Mouse (Mus musculus) midbrain, embryonic 16.5 days (tissue): ENCODE results near the gene Slamf9. TPM values are rescaled to one million over a fixed set of nuclear protein-coding genes. Genes with fewer than 3 reads are reported as not detected.

ENCODE experiments used
- ATAC-seq: fragments of 200-750 bp; cut with Nextera tagmentation; 2 replicates; pipeline ENCODE4 v1.8.0; 2017; ENCODE audit warnings: moderate TSS enrichment
- H3K27ac ChIP-seq: fragments of 300-500 bp; sonication (generic); 2 replicates; pipeline ENCODE4 v1.5.1; 2014; ENCODE audit warnings: mild to moderate bottlenecking, low read length, mixed read lengths
- H3K27me3 ChIP-seq: fragments of 300-500 bp; sonication (generic); 2 replicates; pipeline ENCODE4 v1.6.1; 2014; ENCODE audit warnings: low read depth, low read length, mixed read lengths; ENCODE audit not compliant: control insufficient read depth, insufficient read depth
- H3K36me3 ChIP-seq: fragments of 300-500 bp; sonication (generic); 2 replicates; pipeline ENCODE4 v1.6.1; 2014; ENCODE audit warnings: mild to moderate bottlenecking, low read length, moderate library complexity, mixed read lengths; ENCODE audit not compliant: control insufficient read depth, insufficient read depth
- H3K4me1 ChIP-seq: fragments of 300-500 bp; sonication (generic); 2 replicates; pipeline ENCODE4 v1.6.1; 2014; ENCODE audit warnings: mild to moderate bottlenecking, low read length, mixed read lengths; ENCODE audit not compliant: control insufficient read depth, insufficient read depth
- H3K4me2 ChIP-seq: fragments of 300-500 bp; sonication (generic); 2 replicates; pipeline ENCODE4 v1.6.1; 2014; ENCODE audit warnings: mild to moderate bottlenecking, low read length, mixed read lengths
- H3K4me3 ChIP-seq: fragments of 300-500 bp; sonication (generic); 2 replicates; pipeline ENCODE4 v1.5.1; 2014; ENCODE audit warnings: low read depth, mild to moderate bottlenecking, low read length, moderate library complexity, mixed read lengths
- H3K9ac ChIP-seq: fragments of 300-500 bp; sonication (generic); 2 replicates; pipeline ENCODE4 v1.6.1; 2014; ENCODE audit warnings: low read depth, low read length, mixed read lengths
- H3K9me3 ChIP-seq: fragments of 300-500 bp; sonication (generic); replicated peaks from 2 replicates; pipeline ENCODE4 v1.6.1; 2014; ENCODE audit warnings: mild to moderate bottlenecking, low read length, mixed read lengths; ENCODE audit not compliant: control insufficient read depth, poor library complexity, severe bottlenecking
- whole genome bisulfite sequencing: fragments of 180-500 bp; shearing (Covaris S2); extraction: QIAGEN DNeasy Blood & Tissue Kit; methylation state at CpG from one replicate; pipeline ENCODE4 v1.1.7; 2014; 5-methylcytosine and 5-hydroxymethylcytosine counted together
- polyA plus RNA-seq: library from polyadenylated mRNA; unstranded; fragments of >200 nt; fragmentation: Nextera tagmentation; extraction: Ambion mirVana; gene quantifications from 2 replicates; pipeline ENCODE4 v1.2.1, GENCODE M21; 2015

The Slamf9 gene
- 0.23 and 0.37 TPM in 2 replicates for polyA plus RNA-seq

DNA sequence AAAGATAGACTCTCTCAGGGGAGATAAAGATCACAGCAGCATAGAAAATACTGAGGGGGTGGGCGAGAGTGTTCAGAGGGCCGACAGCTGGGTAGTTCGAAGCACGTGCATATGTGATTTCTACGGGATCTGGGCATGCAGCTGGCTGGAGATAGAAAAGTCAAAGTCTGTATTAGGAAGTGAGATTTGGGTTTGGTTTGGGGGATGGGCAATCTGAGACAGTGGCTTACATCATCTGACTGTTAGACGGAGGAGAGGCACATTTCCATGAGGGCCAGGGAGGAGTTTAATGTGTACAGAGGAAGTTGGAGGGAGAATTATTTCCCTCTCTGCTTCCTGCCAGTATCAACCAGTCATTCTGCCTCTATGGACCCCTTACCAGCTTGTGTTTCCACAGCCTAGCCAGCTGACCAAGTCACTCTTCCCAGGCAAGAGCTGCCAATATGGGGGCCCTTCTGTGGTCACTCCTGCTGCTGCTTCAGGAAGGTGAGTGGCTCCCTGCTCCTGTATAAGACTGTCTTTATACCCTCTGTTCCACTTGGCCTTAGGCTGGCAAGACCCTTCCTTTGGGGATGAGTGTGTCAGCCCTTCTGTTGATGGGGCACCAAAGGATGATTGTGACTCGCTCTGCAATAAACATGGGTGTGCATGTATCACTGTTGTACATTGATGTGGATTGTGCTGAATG lies at the start of gene Slamf9:
Gene Slamf9, plus strand, starts transcription at position 305 of the 688 bp plus-strand sequence.
- Histone ChIP-seq H3K4me1 (no peaks in the 10 kb centered on the region), H3K4me3 (no peak within 1 kb of the TSS), H3K9me3 (no peaks in the 10 kb centered on the region), H3K4me2 (no peak within 1 kb of the TSS), H3K27me3 (no peaks in the 10 kb centered on the region), H3K9ac (no peak within 1 kb of the TSS), H3K27ac (no peak within 1 kb of the TSS), H3K36me3 (no peaks in the 10 kb centered on the region)
- 73% methylated on average over 7 of the region's 7 CpGs for WGBS
- ATAC-seq, result no peak

DNA sequence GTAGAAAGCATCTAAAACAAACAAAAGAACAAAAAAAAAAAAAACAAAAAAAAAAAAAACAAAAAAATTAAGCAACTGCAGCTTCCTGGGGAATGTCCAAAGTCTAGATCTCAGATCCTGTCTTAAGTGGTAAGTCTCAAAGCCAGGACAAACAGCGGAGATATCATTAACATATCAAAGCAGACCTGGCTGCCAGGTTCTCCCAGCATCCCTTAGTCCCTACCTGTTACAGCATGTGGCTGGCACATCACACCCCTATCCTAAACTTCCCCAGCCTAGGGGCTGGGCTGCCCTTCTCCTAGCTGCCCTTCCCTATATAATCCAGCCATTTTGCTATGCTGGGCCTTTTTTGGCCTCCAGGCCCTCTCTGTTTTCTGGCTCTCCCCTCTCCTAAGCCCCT lies 48.7 kb upstream of the Slamf9 start:
- H3K4me2 ChIP-seq, result no peak overlapping the region
- H3K9me3 ChIP-seq, result no peaks in the 10 kb centered on the region
- ATAC-seq, result no peak
- H3K27me3 ChIP-seq, result no peaks in the 10 kb centered on the region
- H3K9ac ChIP-seq, result no peak overlapping the region
- H3K36me3 ChIP-seq, result no peaks in the 10 kb centered on the region
- no peak overlapping the region for H3K4me3 ChIP-seq
- WGBS, result 38% methylated on average over 1 of the region's 1 CpGs
- H3K27ac ChIP-seq, result no peak overlapping the region
- no peaks in the 10 kb centered on the region for H3K4me1 ChIP-seq

DNA sequence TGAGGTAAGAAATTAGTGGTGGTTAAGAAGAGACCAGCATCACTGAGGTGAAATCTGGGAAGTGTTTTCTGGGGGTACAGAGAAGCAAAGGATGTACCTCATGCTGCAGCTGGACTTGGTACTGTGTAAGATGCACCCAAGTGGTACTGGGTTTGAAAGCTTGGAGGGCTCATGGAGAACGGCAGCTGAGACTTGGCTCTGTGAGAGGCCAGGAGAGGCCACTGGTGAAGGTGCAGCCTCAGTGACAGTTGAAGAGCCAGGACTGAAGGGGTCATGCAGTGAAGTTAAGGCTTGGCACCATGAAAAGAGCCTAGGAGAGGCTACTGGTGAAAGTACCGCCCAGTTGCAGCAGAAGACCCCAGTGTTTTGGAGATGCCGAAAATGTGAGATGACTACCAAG lies 47.3 kb upstream of the Slamf9 start:
- no peak overlapping the region for H3K27ac ChIP-seq
- no peaks in the 10 kb centered on the region for H3K36me3 ChIP-seq
- WGBS, result 95% methylated on average over 3 of the region's 3 CpGs
- ATAC-seq, result no peak
- no peaks in the 10 kb centered on the region for H3K4me1 ChIP-seq
- no peaks in the 10 kb centered on the region for H3K9me3 ChIP-seq
- H3K27me3 ChIP-seq, result no peaks in the 10 kb centered on the region
- H3K9ac ChIP-seq, result no peak overlapping the region
- H3K4me2 ChIP-seq, result no peak overlapping the region
- H3K4me3 ChIP-seq, result no peak overlapping the region

DNA sequence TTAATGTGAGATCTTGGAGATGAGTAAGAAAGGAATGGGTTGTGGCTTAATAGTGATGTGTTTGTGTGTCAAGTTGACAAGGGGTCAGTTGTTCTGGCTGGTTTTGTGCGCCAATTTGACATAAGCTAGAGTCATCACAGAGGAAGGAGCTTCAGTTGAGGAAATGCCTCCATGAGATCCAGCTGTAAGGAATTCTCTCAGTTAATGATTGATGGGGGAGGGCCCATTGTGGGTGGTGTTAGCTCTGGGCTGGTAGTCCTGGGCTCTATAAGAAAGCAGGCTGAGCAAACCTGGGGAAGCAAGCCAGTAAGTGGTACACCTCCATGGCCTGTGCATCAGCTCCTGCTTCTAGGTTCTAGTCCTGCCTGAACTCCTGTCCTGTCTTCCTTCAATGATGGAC lies 46.5 kb upstream of the Slamf9 start:
- H3K4me2 ChIP-seq, result no peak overlapping the region
- H3K4me1 ChIP-seq, result no peaks in the 10 kb centered on the region
- no peaks in the 10 kb centered on the region for H3K27me3 ChIP-seq
- no peak overlapping the region for H3K27ac ChIP-seq
- H3K36me3 ChIP-seq, result no peaks in the 10 kb centered on the region
- H3K4me3 ChIP-seq, result no peak overlapping the region
- no peak overlapping the region for H3K9ac ChIP-seq
- WGBS, result 92% methylated on average over 1 of the region's 1 CpGs
- no peaks in the 10 kb centered on the region for H3K9me3 ChIP-seq
- ATAC-seq, result no peak

DNA sequence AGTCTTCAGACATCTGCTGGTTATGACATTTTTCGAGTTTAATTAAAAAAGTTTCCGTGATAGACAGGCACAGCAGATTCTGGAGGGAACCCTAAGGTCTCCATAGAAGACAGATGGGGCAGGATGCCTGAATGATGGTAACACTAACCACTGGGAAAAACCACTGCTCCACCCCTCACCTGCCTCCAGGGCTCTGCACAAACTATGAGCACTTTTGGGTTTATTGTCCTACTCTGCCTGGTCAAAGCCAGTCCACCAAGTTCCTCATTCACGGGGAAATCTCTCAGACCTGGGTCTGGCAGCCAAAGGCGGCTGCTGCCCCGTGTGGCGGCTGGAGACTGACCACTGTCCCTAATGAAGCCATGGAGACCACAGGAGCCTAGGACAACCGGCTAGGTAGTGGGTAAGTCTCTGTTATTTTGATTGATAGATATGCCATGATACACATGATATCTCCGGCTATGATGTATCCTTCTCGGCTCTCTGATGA lies 44.4 kb upstream of the Slamf9 start:
- H3K9ac ChIP-seq, result no peak overlapping the region
- H3K4me1 ChIP-seq, result no peaks in the 10 kb centered on the region
- H3K9me3 ChIP-seq, result no peaks in the 10 kb centered on the region
- H3K36me3 ChIP-seq, result no peaks in the 10 kb centered on the region
- no peak for ATAC-seq
- no peaks in the 10 kb centered on the region for H3K27me3 ChIP-seq
- WGBS, result 61% methylated on average over 9 of the region's 9 CpGs
- H3K27ac ChIP-seq, result no peak overlapping the region
- no peak overlapping the region for H3K4me2 ChIP-seq
- no peak overlapping the region for H3K4me3 ChIP-seq

DNA sequence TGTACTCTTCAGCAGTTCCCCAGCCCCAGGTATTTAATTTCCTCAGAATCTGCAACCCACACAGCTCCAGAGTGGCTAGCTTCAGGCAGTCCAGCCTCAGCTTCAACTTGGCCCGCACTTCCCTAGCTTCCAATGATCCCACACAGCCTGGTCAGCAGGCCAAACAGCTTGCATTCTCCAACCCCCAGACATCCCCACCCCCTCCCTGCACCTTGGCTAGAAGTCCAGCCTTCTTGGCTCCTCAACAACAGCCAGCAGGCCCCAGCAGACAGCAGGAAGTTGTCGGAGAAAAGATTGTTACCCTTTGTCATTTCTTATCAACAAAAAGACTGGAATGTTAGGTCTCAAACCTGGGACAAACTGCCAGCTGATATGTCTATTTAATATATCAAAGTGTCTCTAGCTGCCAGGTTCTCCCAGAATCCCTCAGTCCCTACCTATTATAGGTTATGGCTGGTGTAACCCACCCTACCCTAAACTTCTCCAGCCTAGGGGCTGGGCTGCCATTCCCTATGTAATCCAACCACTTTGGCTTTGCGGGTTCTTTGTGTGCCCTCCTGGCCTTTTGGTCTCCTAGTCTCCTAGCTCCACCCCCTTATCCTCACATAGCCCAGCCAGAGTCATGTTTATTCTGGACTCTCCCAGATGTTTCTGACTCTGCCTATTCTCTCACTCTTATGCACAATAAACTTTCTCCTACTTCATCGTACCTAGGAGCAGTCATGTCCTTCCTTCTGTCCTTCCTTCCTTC lies 43.1 kb upstream of the Slamf9 start:
- Histone ChIP-seq H3K36me3 (no peaks in the 10 kb centered on the region), H3K9me3 (no peaks in the 10 kb centered on the region), H3K27ac (no peak overlapping the region), H3K27me3 (no peaks in the 10 kb centered on the region), H3K4me1 (no peaks in the 10 kb centered on the region), H3K4me3 (no peak overlapping the region), H3K9ac (no peak overlapping the region), H3K4me2 (no peak overlapping the region)
- WGBS, result 63% methylated on average over 4 of the region's 4 CpGs
- no peak for ATAC-seq

DNA sequence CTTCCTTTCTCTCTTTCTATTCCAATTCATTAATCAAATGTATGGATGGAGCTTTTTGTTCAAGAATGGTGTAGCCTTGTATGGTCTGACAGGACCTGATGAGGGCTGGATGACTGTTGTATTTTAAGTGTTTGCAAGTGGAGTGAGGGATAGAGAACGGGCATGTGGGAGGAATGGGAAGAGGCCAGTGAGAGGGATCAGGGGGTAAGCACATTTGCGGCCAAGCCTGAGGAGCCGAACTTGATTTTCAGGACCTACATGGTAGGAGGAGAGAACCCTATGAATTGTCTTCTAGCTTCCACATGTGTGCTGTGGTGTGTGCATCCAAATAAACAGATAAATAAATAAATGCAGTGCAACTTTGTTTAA lies 42.6 kb upstream of the Slamf9 start:
- no peaks in the 10 kb centered on the region for H3K4me1 ChIP-seq
- H3K9me3 ChIP-seq, result no peaks in the 10 kb centered on the region
- H3K27me3 ChIP-seq, result no peaks in the 10 kb centered on the region
- 93% methylated on average over 3 of the region's 3 CpGs for WGBS
- no peak overlapping the region for H3K4me3 ChIP-seq
- no peak overlapping the region for H3K9ac ChIP-seq
- no peak for ATAC-seq
- H3K27ac ChIP-seq, result no peak overlapping the region
- no peaks in the 10 kb centered on the region for H3K36me3 ChIP-seq
- H3K4me2 ChIP-seq, result no peak overlapping the region

DNA sequence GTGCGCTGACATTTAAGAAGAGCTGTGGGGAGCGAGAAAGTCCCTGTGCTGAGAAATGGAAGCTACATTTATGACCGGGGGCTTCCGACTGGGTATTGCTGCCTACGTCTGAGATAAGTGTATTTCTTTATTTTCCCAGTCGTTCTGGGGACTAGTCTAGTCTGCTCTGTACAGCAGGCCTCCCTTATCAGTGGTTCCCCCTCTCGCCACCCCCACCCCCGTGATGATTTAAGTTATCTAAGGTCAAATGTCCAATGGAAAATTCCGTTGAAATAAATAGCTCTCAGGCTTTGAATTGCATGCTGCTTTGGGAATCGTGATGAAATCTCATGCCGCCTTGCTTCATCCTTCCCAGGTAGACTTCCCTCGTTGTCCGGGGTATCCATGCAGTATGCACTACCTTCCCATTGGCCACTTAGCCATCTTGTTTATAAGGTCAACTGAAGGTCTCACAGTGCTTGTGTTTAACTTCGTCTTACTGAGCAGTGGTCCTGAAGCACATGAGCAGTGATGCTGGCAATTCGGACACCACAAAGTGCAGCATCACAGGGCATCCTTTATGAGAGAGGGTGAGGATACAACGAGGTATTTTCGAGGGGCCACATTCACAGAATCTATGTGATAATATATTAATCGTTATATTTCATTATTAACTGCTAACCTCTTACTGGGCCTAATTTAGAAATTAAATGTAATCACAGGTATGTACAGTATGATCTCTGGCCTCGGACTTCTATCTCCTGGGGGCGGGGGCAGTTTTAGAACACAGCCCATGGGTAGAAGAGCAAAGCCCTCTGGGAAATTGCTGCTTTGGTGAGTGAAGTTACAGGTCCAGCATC lies 41.9 kb upstream of the Slamf9 start:
- WGBS, result 90% methylated on average over 20 of the region's 20 CpGs
- ATAC-seq, result no peak
- Histone ChIP-seq H3K9me3 (no peaks in the 10 kb centered on the region), H3K9ac (no peak overlapping the region), H3K4me3 (no peak overlapping the region), H3K4me1 (no peaks in the 10 kb centered on the region), H3K27ac (no peak overlapping the region), H3K36me3 (no peaks in the 10 kb centered on the region), H3K4me2 (no peak overlapping the region), H3K27me3 (no peaks in the 10 kb centered on the region)

DNA sequence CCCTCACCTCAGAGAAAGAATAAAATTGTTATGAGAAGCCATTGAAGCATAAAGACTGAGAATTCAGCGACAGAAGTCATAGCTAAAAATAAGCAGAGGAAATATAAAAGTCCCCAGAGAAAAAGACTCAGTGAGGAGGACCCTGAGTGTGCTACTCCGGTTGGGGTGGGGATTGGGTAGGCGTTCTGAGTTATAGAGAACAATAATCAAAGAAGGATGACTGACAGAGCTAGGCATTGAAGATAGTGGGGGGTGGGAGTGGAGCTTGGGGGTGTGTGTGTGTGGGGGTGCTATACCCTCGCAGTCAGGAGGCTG lies 41.4 kb upstream of the Slamf9 start:
- 73% methylated on average over 4 of the region's 4 CpGs for WGBS
- Histone ChIP-seq H3K4me1 (no peaks in the 10 kb centered on the region), H3K27me3 (no peaks in the 10 kb centered on the region)

More for the DNA sequence above, 41.4 kb upstream of the Slamf9 start:
- H3K27ac ChIP-seq, result no peak overlapping the region
- no peaks in the 10 kb centered on the region for H3K9me3 ChIP-seq
- H3K9ac ChIP-seq, result no peak overlapping the region
- H3K4me3 ChIP-seq, result no peak overlapping the region
- H3K4me2 ChIP-seq, result no peak overlapping the region
- H3K36me3 ChIP-seq, result no peaks in the 10 kb centered on the region
- no peak for ATAC-seq
